Mouse (Mus musculus) erythroblast, embryonic 14.5 days (primary cell): Measurements from ENCODE around the gene Ankrd31.

Experiments
- GATA1 ChIP-seq: IDR thresholded peaks from 2 replicates; pipeline ENCODE4 v1.6.1; 2012; ENCODE audit warnings: low read length, inconsistent platforms, mixed read lengths
- TAL1 ChIP-seq: IDR thresholded peaks from 3 replicates; pipeline ENCODE4 v1.6.1; 2012; ENCODE audit warnings: low read length, inconsistent platforms, mixed read lengths

DNA sequence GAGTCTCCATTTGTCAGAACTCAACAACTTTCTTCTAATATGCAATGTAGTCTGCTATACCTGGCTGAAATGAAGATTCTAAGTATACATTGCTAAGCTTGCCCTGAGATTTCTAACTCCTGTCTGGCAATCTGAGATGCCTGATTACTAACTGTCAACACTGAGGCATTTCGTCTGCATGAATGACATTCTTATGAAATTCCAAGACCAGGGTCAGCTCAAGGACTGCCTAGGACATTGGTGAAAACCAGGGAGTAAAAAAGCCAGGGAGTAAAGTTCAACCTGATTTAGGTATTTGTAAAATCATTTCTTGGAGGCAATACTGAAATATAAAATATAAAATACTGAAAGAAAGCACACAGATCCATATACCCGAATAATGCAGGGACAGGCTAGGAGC, 45.4 kb downstream of the Ankrd31 start:
- TF ChIP-seq GATA1 (no peak), TAL1 (no peak)
